Comparison of ENCODE assay signal across 13 mouse cellular contexts in genomic region chr5:134772522-134772921, GRCm38 (mm10). TPM values are rescaled to one million over a fixed set of nuclear protein-coding genes. Genes with fewer than 3 reads are reported as not detected.
A peak's percentile ranks its signal among the peaks of the same experiment; 100 is the strongest.
DNase-seq lines count a peak whose midpoint lies in the region; ATAC-seq and TF ChIP-seq lines count a peak whose summit lies in the region.
"Had no signal": no experiment of that assay in that cellular context is flagged by ENCODE, and none has a peak within 500 bp of the region (broad histone marks: within the 10 kb centered on the region; RNA-seq: fewer than 3 reads in every experiment).

No protein-coding gene starts in this region.

- no peak overlapping the region for H3K27ac ChIP-seq in heart, embryonic 11.5 days (ENCODE audit: low read depth, low read length)
- H3K27ac ChIP-seq in heart, embryonic 13.5 days (replicated peaks), result peak overlapping the region; percentile 70
- H3K27ac ChIP-seq in kidney, postnatal 0 days, result peak overlapping the region; percentile 62
- H3K27ac ChIP-seq in hindbrain, embryonic 14.5 days, result no peak overlapping the region
- H3K27ac ChIP-seq: neural tube, embryonic 13.5 days had no signal

- intact Hi-C loops in gastrocnemius, postnatal 14 days (cut with DNase I; ENCODE audit: low total_unique reads), result no loop called here

- H3K4me2 ChIP-seq in heart, embryonic 11.5 days, result no peak overlapping the region
- no peak overlapping the region for H3K4me2 ChIP-seq in heart, embryonic 13.5 days
- H3K4me2 ChIP-seq in kidney, postnatal 0 days (ENCODE audit: low read length), result no peak overlapping the region
- no peak overlapping the region for H3K4me2 ChIP-seq in hindbrain, embryonic 14.5 days (replicated peaks)
- H3K4me2 ChIP-seq: neural tube, embryonic 13.5 days had no signal

- no peak overlapping the region for H3K9ac ChIP-seq in heart, embryonic 11.5 days (ENCODE audit: low read depth, low read length)
- H3K9ac ChIP-seq in heart, embryonic 13.5 days, result no peak overlapping the region
- no peak overlapping the region for H3K9ac ChIP-seq in kidney, postnatal 0 days (ENCODE audit: low read depth, low read length)
- H3K9ac ChIP-seq in hindbrain, embryonic 14.5 days, result no peak overlapping the region
- H3K9ac ChIP-seq: neural tube, embryonic 13.5 days had no signal

- peaks cover 5% of the 10 kb centered on the region; the same call in 1 of the 2 replicates for H3K4me1 ChIP-seq in heart, embryonic 11.5 days (ENCODE audit: control insufficient read depth, insufficient read depth, low read length)
- H3K4me1 ChIP-seq in heart, embryonic 13.5 days, result peaks cover 17% of the 10 kb centered on the region
- peaks cover 5% of the 10 kb centered on the region; the same call in 1 of the 2 replicates for H3K4me1 ChIP-seq in kidney, postnatal 0 days (replicated peaks; ENCODE audit: insufficient read depth, low read length)
- H3K4me1 ChIP-seq in hindbrain, embryonic 14.5 days (replicated peaks; ENCODE audit: control insufficient read depth, insufficient read depth, low read length), result no peaks in the 10 kb centered on the region
- H3K4me1 ChIP-seq: neural tube, embryonic 13.5 days had no signal

- peak; percentile 96 for DNase-seq in heart, adult 11 months
- peak; percentile 93 for DNase-seq in kidney, postnatal 0 days (ENCODE audit: low spot score)
- DNase-seq in lung, postnatal 36 days, result peak; percentile 43
- DNase-seq in layer of hippocampus, adult 9-11 months, result no peak
- no peak for DNase-seq in hindbrain, embryonic 14.5 days (ENCODE audit: low spot score)
- no peak for DNase-seq in gastrocnemius, postnatal 14 days
- DNase-seq: cerebellum, adult 9-10 months; layer of hippocampus, postnatal 36 days had no signal

- no peaks in the 10 kb centered on the region for H3K9me3 ChIP-seq in heart, embryonic 11.5 days (replicated peaks; ENCODE audit: control insufficient read depth, low read length)
- H3K9me3 ChIP-seq in heart, embryonic 13.5 days, result no peaks in the 10 kb centered on the region
- no peaks in the 10 kb centered on the region for H3K9me3 ChIP-seq in kidney, postnatal 0 days (replicated peaks; ENCODE audit: low read length)
- H3K9me3 ChIP-seq in hindbrain, embryonic 14.5 days (ENCODE audit: control insufficient read depth, low read length), result no peaks in the 10 kb centered on the region
- H3K9me3 ChIP-seq: neural tube, embryonic 13.5 days had no signal

- WGBS in heart, embryonic 11.5 days (ENCODE audit: insufficient replicate concordance), result 82% methylated on average over 12 of the region's 12 CpGs
- 72% methylated on average over 12 of the region's 12 CpGs for WGBS in heart, embryonic 13.5 days
- WGBS in kidney, postnatal 0 days, result 15% methylated on average over 12 of the region's 12 CpGs
- 88% methylated on average over 12 of the region's 12 CpGs for WGBS in hindbrain, embryonic 14.5 days

- no peak overlapping the region for H3K4me3 ChIP-seq in heart, embryonic 11.5 days (ENCODE audit: low read depth, low read length)
- no peak overlapping the region for H3K4me3 ChIP-seq in heart, embryonic 13.5 days
- no peak overlapping the region for H3K4me3 ChIP-seq in kidney, postnatal 0 days (replicated peaks; ENCODE audit: low read depth, low read length)
- no peak overlapping the region for H3K4me3 ChIP-seq in hindbrain, embryonic 14.5 days (replicated peaks; ENCODE audit: low read length)
- H3K4me3 ChIP-seq: neural tube, embryonic 13.5 days had no signal

- no peaks in the 10 kb centered on the region; the same call in 1 of the 2 replicates for H3K27me3 ChIP-seq in heart, embryonic 11.5 days (ENCODE audit: control insufficient read depth, insufficient read depth, low read length)
- no peaks in the 10 kb centered on the region for H3K27me3 ChIP-seq in heart, embryonic 13.5 days (replicated peaks)
- H3K27me3 ChIP-seq in kidney, postnatal 0 days (ENCODE audit: insufficient read depth, low read length), result no peaks in the 10 kb centered on the region
- H3K27me3 ChIP-seq in hindbrain, embryonic 14.5 days (ENCODE audit: control insufficient read depth, insufficient read depth, low read length), result no peaks in the 10 kb centered on the region
- H3K27me3 ChIP-seq: neural tube, embryonic 13.5 days had no signal

- no peak for TF ChIP-seq CTCF in kidney, postnatal 0 days (IDR thresholded peaks at IDR 0.05; ENCODE audit: low read depth)

- H3K36me3 ChIP-seq in heart, embryonic 11.5 days (ENCODE audit: control insufficient read depth, insufficient read depth, low read length), result no peaks in the 10 kb centered on the region
- no peaks in the 10 kb centered on the region for H3K36me3 ChIP-seq in heart, embryonic 13.5 days
- no peaks in the 10 kb centered on the region for H3K36me3 ChIP-seq in kidney, postnatal 0 days (ENCODE audit: insufficient read depth, low read length)
- no peaks in the 10 kb centered on the region for H3K36me3 ChIP-seq in hindbrain, embryonic 14.5 days (replicated peaks; ENCODE audit: control insufficient read depth, insufficient read depth)
- H3K36me3 ChIP-seq: neural tube, embryonic 13.5 days had no signal

- ATAC-seq in heart, embryonic 11.5 days (replicated peaks; ENCODE audit: insufficient number of reproducible peaks, low FRiP score, low TSS enrichment), result no peak
- no peak for ATAC-seq in heart, embryonic 13.5 days (ENCODE audit: extremely low read depth, insufficient number of reproducible peaks, low FRiP score, low TSS enrichment)
- peak; percentile 74 for ATAC-seq in kidney, postnatal 0 days (replicated peaks; ENCODE audit: low FRiP score, low read depth)
- ATAC-seq in hindbrain, embryonic 14.5 days (ENCODE audit: low FRiP score), result no peak

RNA-seq across cellular contexts. Expression of gene Eln, which starts 25.4 kb away (rescaled TPM):
- polyA plus RNA-seq in heart, embryonic 11.5 days (2014; fragmentation: Nextera tagmentation; extraction: Ambion mirVana), result 24.3 and 27.7 TPM in 2 replicates
- 266 and 283 TPM in 2 replicates for polyA plus RNA-seq in heart, embryonic 13.5 days (2015; fragmentation: Nextera tagmentation; extraction: Ambion mirVana)
- polyA plus RNA-seq in kidney, postnatal 0 days (2015; fragmentation: Nextera tagmentation; extraction: Ambion mirVana), result 77.7 and 78.9 TPM in 2 replicates
- 17.9 and 21.4 TPM in 2 replicates for polyA plus RNA-seq in hindbrain, embryonic 14.5 days (2014; fragmentation: Nextera tagmentation; extraction: Ambion mirVana)
- total RNA-seq in gastrocnemius, postnatal 14 days (2021), result 100 to 1,000 TPM; 123 to 198 TPM
- total RNA-seq: granulocyte monocyte progenitor cell, adult 5-6 weeks; megakaryocyte, adult 5-6 weeks had no signal

Comparison
In these comparisons a context has a peak if more than half of its experiments do, and no peak if none do; other contexts are left out.
1. H3K27ac ChIP-seq: peak in heart, embryonic 13.5 days (single experiment) and kidney, postnatal 0 days (single experiment); none in heart, embryonic 11.5 days (single experiment) and hindbrain, embryonic 14.5 days (single experiment).
2. DNase-seq: peak in heart, adult 11 months (single experiment), kidney, postnatal 0 days (single experiment) and lung, postnatal 36 days (single experiment); none in layer of hippocampus, adult 9-11 months (single experiment), hindbrain, embryonic 14.5 days (single experiment) and gastrocnemius, postnatal 14 days (single experiment).